In genomic region chr9:79869512-79869911, GRCm38 (mm10) we compare ENCODE assay signal across 24 mouse cellular contexts.
DNase-seq lines count a peak whose midpoint lies in the region; ATAC-seq and TF ChIP-seq lines count a peak whose summit lies in the region.
"Had no signal": no experiment of that assay in that cellular context is flagged by ENCODE, and none has a peak within 500 bp of the region (broad histone marks: within the 10 kb centered on the region; RNA-seq: fewer than 3 reads in every experiment).

No protein-coding gene starts in this region.

- H3K36me3 ChIP-seq in lung, embryonic 15.5 days: no peaks in the 10 kb centered on the region
- no peaks in the 10 kb centered on the region for H3K36me3 ChIP-seq in intestine, embryonic 15.5 days
- no peaks in the 10 kb centered on the region for H3K36me3 ChIP-seq in forebrain, postnatal 0 days (ENCODE audit: insufficient read depth)
- H3K36me3 ChIP-seq: embryonic facial prominence, embryonic 15.5 days; G1E; heart, embryonic 15.5 days; limb, embryonic 10.5 days had no signal

- H3K4me1 ChIP-seq in lung, embryonic 15.5 days: peaks cover 39% of the 10 kb centered on the region
- H3K4me1 ChIP-seq in intestine, embryonic 15.5 days (replicated peaks): peaks cover 11% of the 10 kb centered on the region
- no peaks in the 10 kb centered on the region for H3K4me1 ChIP-seq in forebrain, postnatal 0 days (ENCODE audit: insufficient read depth)
- H3K4me1 ChIP-seq: embryonic facial prominence, embryonic 15.5 days; limb, embryonic 10.5 days had no signal

- no peaks in the 10 kb centered on the region for H3K9me3 ChIP-seq in lung, embryonic 15.5 days
- no peaks in the 10 kb centered on the region for H3K9me3 ChIP-seq in intestine, embryonic 15.5 days
- no peaks in the 10 kb centered on the region for H3K9me3 ChIP-seq in forebrain, postnatal 0 days (ENCODE audit: low read length)
- H3K9me3 ChIP-seq: embryonic facial prominence, embryonic 15.5 days; G1E; heart, embryonic 15.5 days; limb, embryonic 10.5 days had no signal

- H3K4me3 ChIP-seq in lung, embryonic 15.5 days: no peak overlapping the region
- no peak overlapping the region for H3K4me3 ChIP-seq in intestine, embryonic 15.5 days (replicated peaks)
- no peak overlapping the region for H3K4me3 ChIP-seq in forebrain, postnatal 0 days (ENCODE audit: low read depth, low read length)
- H3K4me3 ChIP-seq: embryonic facial prominence, embryonic 15.5 days; heart, embryonic 15.5 days; left cerebral cortex, adult 2 months; limb, embryonic 10.5 days; myocyte had no signal

- intact Hi-C loops in heart, postnatal 25 days (cut with DNase I): no loop called here

- TF ChIP-seq CTCF in forebrain, postnatal 0 days (IDR thresholded peaks at IDR 0.05; ENCODE audit: low read depth): no peak

- H3K27ac ChIP-seq in lung, embryonic 15.5 days: peak overlapping the region; percentile 83
- 0 out of 2 replicates have a peak overlapping the region, but pooled peaks have one; percentile 34 for H3K27ac ChIP-seq in intestine, embryonic 15.5 days
- no peak overlapping the region for H3K27ac ChIP-seq in forebrain, postnatal 0 days (ENCODE audit: low read depth, low read length)
- H3K27ac ChIP-seq: embryonic facial prominence, embryonic 15.5 days; heart, embryonic 15.5 days; left cerebral cortex, adult 2 months; limb, embryonic 10.5 days; liver, embryonic 14.5 days had no signal

- H3K27me3 ChIP-seq in lung, embryonic 15.5 days: no peaks in the 10 kb centered on the region
- H3K27me3 ChIP-seq in intestine, embryonic 15.5 days (replicated peaks): no peaks in the 10 kb centered on the region
- H3K27me3 ChIP-seq in forebrain, postnatal 0 days (ENCODE audit: insufficient read depth, low read length): no peaks in the 10 kb centered on the region
- H3K27me3 ChIP-seq: embryonic facial prominence, embryonic 15.5 days; heart, embryonic 15.5 days had no signal

- peak; percentile 89 for ATAC-seq in lung, embryonic 15.5 days (ENCODE audit: borderline replicate concordance, extremely low read depth, low FRiP score, low TSS enrichment)
- peak; percentile 75 for ATAC-seq in intestine, embryonic 15.5 days
- ATAC-seq in forebrain, postnatal 0 days: no peak
- ATAC-seq: activated CD4-positive, CD25-positive, alpha-beta regulatory T cell, adult 4 months; hindbrain, embryonic 16.5 days had no signal

- DNase-seq in heart, adult 11 months: peak; percentile 41
- no peak for DNase-seq in heart, postnatal 25 days (ENCODE audit: low spot score)
- no peak for DNase-seq in lung, postnatal 25 days (ENCODE audit: low spot score)
- DNase-seq in lung, postnatal 4 days: peak; percentile 14 to 39
- DNase-seq in forebrain, postnatal 0 days: no peak
- no peak for DNase-seq in urinary bladder, adult 18-20 months (ENCODE audit: low spot score in 2 of 2)
- DNase-seq: adrenal gland, postnatal 25 days; cerebellum, adult 11-12 months; cerebellum, postnatal 25 days; gastrocnemius, postnatal 14 days; kidney, adult 2 months; kidney, postnatal 4 days; layer of hippocampus, adult 9-11 months had no signal

- WGBS in lung, embryonic 15.5 days: 9% methylated on average over 5 of the region's 5 CpGs
- WGBS in intestine, embryonic 15.5 days: 20% methylated on average over 5 of the region's 5 CpGs
- WGBS in forebrain, postnatal 0 days: 84% methylated on average over 5 of the region's 5 CpGs

- peak overlapping the region; percentile 1; the same call in 1 of the 2 replicates for H3K4me2 ChIP-seq in lung, embryonic 15.5 days
- H3K4me2 ChIP-seq in intestine, embryonic 15.5 days (replicated peaks): no peak overlapping the region
- H3K4me2 ChIP-seq in forebrain, postnatal 0 days (ENCODE audit: low read depth): no peak overlapping the region
- H3K4me2 ChIP-seq: embryonic facial prominence, embryonic 15.5 days; heart, embryonic 15.5 days had no signal

- H3K9ac ChIP-seq in lung, embryonic 15.5 days: no peak overlapping the region
- H3K9ac ChIP-seq in intestine, embryonic 15.5 days: no peak overlapping the region
- H3K9ac ChIP-seq in forebrain, postnatal 0 days: no peak overlapping the region
- H3K9ac ChIP-seq: embryonic facial prominence, embryonic 15.5 days; heart, embryonic 15.5 days; liver, embryonic 14.5 days had no signal

Comparison
In these comparisons a context has a peak if more than half of its experiments do, and no peak if none do; other contexts are left out.
1. DNase-seq: peak in heart, adult 11 months (single experiment) and lung, postnatal 4 days (2 of 2); none in heart, postnatal 25 days (single experiment), lung, postnatal 25 days (single experiment), forebrain, postnatal 0 days (single experiment) and urinary bladder, adult 18-20 months (0 of 2).